Mouse (Mus musculus) C2C12 (cell line): ENCODE measurements around the gene Tcl1b5. TPM values are rescaled to one million over a fixed set of nuclear protein-coding genes. Genes with fewer than 3 reads are reported as not detected.
"Not testable (repeated sequence)": the region's sequence is repeated elsewhere in the genome, so short reads cannot be mapped to it uniquely, and the experiment has no call there.

Experiments used
- H3K27me3 ChIP-seq: one replicate; pipeline ENCODE4 v1.6.1; 2011; ENCODE audit not compliant: control insufficient read depth, insufficient read depth, insufficient read length
- H3K36me3 ChIP-seq: one replicate; pipeline ENCODE4 v1.6.1; 2011; ENCODE audit not compliant: control insufficient read depth, insufficient read depth
- H3K4me3 ChIP-seq: one replicate; pipeline ENCODE4 v1.5.1; 2011; ENCODE audit warnings: mild to moderate bottlenecking, control low read depth; ENCODE audit not compliant: poor library complexity, insufficient read depth, severe bottlenecking
- H3K79me2 ChIP-seq: one replicate; pipeline ENCODE4 v1.6.1; 2011; ENCODE audit not compliant: control insufficient read depth, insufficient read depth
- H3K79me3 ChIP-seq: one replicate; pipeline ENCODE4 v1.6.1; 2011; ENCODE audit warnings: low read depth, control low read depth
- H3ac ChIP-seq: one replicate; pipeline ENCODE3; 2011; ENCODE audit warnings: low read depth; ENCODE audit not compliant: control insufficient read depth, insufficient read length
- CEBPB ChIP-seq: IDR thresholded peaks from one replicate; pipeline ENCODE4 v1.6.1; 2011; ENCODE audit warnings: low read depth, mild to moderate bottlenecking, control low read depth, moderate library complexity
- CTCF ChIP-seq: IDR thresholded peaks from one replicate; pipeline ENCODE4 v1.5.1; 2011; ENCODE audit not compliant: control insufficient read depth, insufficient read depth, insufficient read length
- FOSL1 ChIP-seq: IDR thresholded peaks from one replicate; pipeline ENCODE4 v1.8.0; 2011; ENCODE audit warnings: mild to moderate bottlenecking, low read length; ENCODE audit not compliant: poor library complexity, insufficient read depth, severe bottlenecking
- MAX ChIP-seq: IDR thresholded peaks from one replicate; pipeline ENCODE4 v1.6.1; 2011; ENCODE audit warnings: mild to moderate bottlenecking, control low read depth
- MYOD1 ChIP-seq: IDR thresholded peaks from one replicate; pipeline ENCODE4 v1.6.1; 2011; ENCODE audit warnings: low read depth; ENCODE audit not compliant: control insufficient read depth, insufficient read length
- MYOG ChIP-seq: IDR thresholded peaks from one replicate; pipeline ENCODE4 v1.6.1; 2011; ENCODE audit not compliant: control insufficient read depth, insufficient read length; ENCODE audit errors: extremely low read depth
- USF1 ChIP-seq: IDR thresholded peaks from one replicate; pipeline ENCODE4 v1.6.1; 2011; ENCODE audit warnings: low read depth, mild to moderate bottlenecking, control low read depth, moderate library complexity
- polyA plus RNA-seq: library from polyadenylated mRNA; unstranded; fragments of >200 nt; fragmentation: generic; extraction: Trizol; gene quantifications from one replicate; pipeline ENCODE4 v1.2.1, GENCODE M21; 2012; ENCODE audit warnings: missing spikeins

Gene Tcl1b5
- polyA plus RNA-seq, 1 experiment: not detected

DNA sequence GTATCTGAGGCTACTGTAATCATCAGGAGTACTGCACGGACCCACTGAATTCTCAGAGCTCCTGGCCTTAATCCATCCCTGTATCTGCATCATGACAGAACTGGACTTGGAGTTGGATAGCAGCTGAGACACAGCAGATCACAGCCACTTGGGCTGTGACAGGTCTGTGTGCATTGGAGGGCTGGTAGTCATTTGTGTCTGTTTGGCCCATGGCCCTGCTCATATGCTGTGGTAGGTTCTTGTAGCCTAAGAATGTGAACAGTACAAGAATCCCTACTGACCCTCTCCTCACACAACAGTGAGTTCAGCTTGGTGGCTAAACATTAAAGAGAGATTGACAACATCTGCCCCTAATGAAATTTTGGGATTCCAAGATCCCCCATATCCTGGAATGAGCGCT is 2.8 kb upstream of the Tcl1b5 start:
- H3ac ChIP-seq: no peak overlapping the region
- H3K79me2 ChIP-seq: no peaks in the 10 kb centered on the region
- no peaks in the 10 kb centered on the region for H3K27me3 ChIP-seq
- no peak overlapping the region for H3K4me3 ChIP-seq
- no peaks in the 10 kb centered on the region for H3K79me3 ChIP-seq
- TF ChIP-seq FOSL1 (no peak), MYOD1 (no peak), MAX (no peak), CEBPB (no peak), CTCF (no peak), USF1 (no peak), MYOG (no peak)
- H3K36me3 ChIP-seq: no peaks in the 10 kb centered on the region

DNA sequence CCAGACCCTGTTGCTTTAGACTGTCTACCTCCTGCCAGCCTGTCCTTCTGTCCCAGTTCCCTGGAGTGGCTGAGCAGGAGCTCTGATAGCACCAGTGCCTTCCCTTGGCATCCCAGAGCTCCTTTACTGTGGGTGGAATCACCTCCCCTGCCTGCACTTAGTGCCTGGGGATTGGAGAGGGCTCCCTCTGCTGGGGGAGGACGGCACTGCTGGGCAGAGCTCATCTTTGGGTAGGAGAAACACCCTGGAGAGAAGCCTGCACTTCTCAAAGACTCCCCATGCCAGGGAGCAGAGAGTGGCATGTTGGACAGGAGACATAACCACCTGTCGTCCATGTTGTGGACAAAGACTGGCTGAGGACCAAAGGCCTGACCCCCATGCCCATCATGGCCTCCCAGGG is 1.8 kb upstream of the Tcl1b5 start:
- H3K27me3 ChIP-seq, H3ac ChIP-seq, H3K36me3 ChIP-seq, H3K79me2 ChIP-seq, H3K4me3 ChIP-seq, H3K79me3 ChIP-seq: not testable (repeated sequence)

GRCm38 (mm10) chr12:105181040-105181644 is 5.0 kb downstream of the Tcl1b5 start:
- H3K79me2 ChIP-seq, H3K27me3 ChIP-seq, H3ac ChIP-seq, H3K4me3 ChIP-seq, H3K36me3 ChIP-seq, H3K79me3 ChIP-seq: not testable (repeated sequence)

GRCm38 (mm10) chr12:105188980-105189379 is 12.8 kb downstream of the Tcl1b5 start:
- not testable (repeated sequence) for H3K79me2 ChIP-seq, H3K79me3 ChIP-seq, H3K36me3 ChIP-seq, H3K4me3 ChIP-seq, H3ac ChIP-seq, H3K27me3 ChIP-seq

DNA sequence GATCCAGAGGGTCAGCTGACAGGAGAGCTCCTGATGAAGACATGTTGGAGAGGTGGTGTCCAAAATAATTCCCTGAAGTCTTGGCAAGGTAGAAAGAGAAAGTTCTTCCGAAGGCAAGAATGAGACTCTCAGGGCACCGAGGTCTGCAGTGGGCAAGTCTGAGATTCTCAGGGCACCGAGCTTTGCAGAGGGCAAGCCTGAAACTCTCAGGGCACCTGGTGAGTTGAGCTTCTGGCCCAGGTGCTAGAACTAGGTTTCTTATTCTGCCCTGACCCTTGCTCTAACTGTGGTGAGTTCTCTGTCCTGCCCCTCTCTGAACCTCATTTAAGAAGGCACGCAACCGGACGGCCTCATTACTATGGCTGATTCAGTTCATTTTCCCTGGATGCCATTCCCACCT is 14.6 kb downstream of the Tcl1b5 start, which contains the start of gene Tcl1b3:
Tcl1b3 (plus strand) TSS at position 301 of the 400 bp plus-strand sequence.
- not testable (repeated sequence) for H3K36me3 ChIP-seq, H3K79me2 ChIP-seq, H3K27me3 ChIP-seq, H3ac ChIP-seq, H3K79me3 ChIP-seq, H3K4me3 ChIP-seq

GRCm38 (mm10) chr12:105199684-105200497 is 23.7 kb downstream of the Tcl1b5 start:
- not testable (repeated sequence) for H3K36me3 ChIP-seq, H3K27me3 ChIP-seq, H3K79me2 ChIP-seq, H3ac ChIP-seq, H3K79me3 ChIP-seq, H3K4me3 ChIP-seq

GRCm38 (mm10) chr12:105201657-105202056 is 25.5 kb downstream of the Tcl1b5 start, which contains the start of gene Tcl1b4:
Gene Tcl1b4, plus strand, starts transcription at chr12:105201957.
- not testable (repeated sequence) for H3K27me3 ChIP-seq, H3ac ChIP-seq, H3K36me3 ChIP-seq, H3K79me3 ChIP-seq, H3K4me3 ChIP-seq, H3K79me2 ChIP-seq
